Mouse (Mus musculus) liver, adult 2 months (tissue): ENCODE data around the gene Noxa1. TPM values are rescaled to one million over a fixed set of nuclear protein-coding genes. Genes with fewer than 3 reads are reported as not detected.

Source experiments
- DNase-seq: peaks from one replicate; pipeline ENCODE4 v3.0.0-alpha.2; 2011; ENCODE audit warnings: low read depth, low spot score; ENCODE audit errors: extremely low read depth
- H3K27ac ChIP-seq: fragments of 200-500 bp; replicated peaks from 2 replicates; pipeline ENCODE4 v1.5.1; 2012; ENCODE audit warnings: low read depth, mild to moderate bottlenecking, control low read depth, inconsistent platforms, low read length; ENCODE audit not compliant: insufficient read depth
- H3K27me3 ChIP-seq: fragments of 200-500 bp; 2 replicates; pipeline ENCODE4 v1.6.1; 2012; ENCODE audit warnings: mild to moderate bottlenecking, moderate library complexity, low read length, inconsistent platforms; ENCODE audit not compliant: control insufficient read depth, insufficient read depth
- H3K36me3 ChIP-seq: fragments of 200-500 bp; 2 replicates; pipeline ENCODE4 v1.6.1; 2012; ENCODE audit warnings: low read length, inconsistent platforms; ENCODE audit not compliant: control insufficient read depth, insufficient read depth
- H3K4me1 ChIP-seq: fragments of 200-500 bp; 2 replicates; pipeline ENCODE4 v1.6.1; 2011; ENCODE audit warnings: low read length; ENCODE audit not compliant: control insufficient read depth, insufficient read depth
- H3K4me3 ChIP-seq: fragments of 200-500 bp; 2 replicates; pipeline ENCODE4 v1.5.1; 2011; ENCODE audit warnings: low read depth, mild to moderate bottlenecking, control low read depth, low read length, moderate library complexity; ENCODE audit not compliant: insufficient read depth
- H3K79me2 ChIP-seq: fragments of 200-500 bp; 2 replicates; pipeline ENCODE4 v1.6.1; 2012; ENCODE audit warnings: inconsistent platforms, mild to moderate bottlenecking, low read length, moderate library complexity; ENCODE audit not compliant: control insufficient read depth, insufficient read depth
- H3K9ac ChIP-seq: fragments of 200-500 bp; 2 replicates; pipeline ENCODE4 v1.6.1; 2012; ENCODE audit warnings: low read depth, mild to moderate bottlenecking, control low read depth, inconsistent platforms, low read length
- CTCF ChIP-seq: fragments of 200-500 bp; IDR thresholded peaks from 2 replicates; pipeline ENCODE4 v1.5.1; 2011; ENCODE audit warnings: low read depth, low read length, control low read depth
- POLR2A ChIP-seq: fragments of 200-500 bp; IDR thresholded peaks from 2 replicates; pipeline ENCODE4 v1.6.1; 2011; ENCODE audit warnings: low read length, control low read depth; ENCODE audit not compliant: insufficient read depth; ENCODE audit errors: extremely low read depth
- WGBS: fragments of 180-500 bp; shearing (Covaris S2); methylation state at CpG from one replicate; pipeline ENCODE4 v1.1.7; 2018; 5-methylcytosine and 5-hydroxymethylcytosine counted together
- polyA plus RNA-seq: library from polyadenylated mRNA; depleted of rRNA; stranded (reverse); fragments of >200 nt; gene quantifications from 2 replicates; pipeline ENCODE4 v1.2.3, GENCODE M21; 2012
- total RNA-seq: library from RNA; depleted of rRNA; stranded (reverse); fragments of >200 nt; gene quantifications from 2 replicates; pipeline ENCODE4 v1.2.3, GENCODE M21; 2014

Noxa1 gene
- total and polyA plus RNA-seq, 2 experiments = 0.15 TPM; not detected in 1

DNA sequence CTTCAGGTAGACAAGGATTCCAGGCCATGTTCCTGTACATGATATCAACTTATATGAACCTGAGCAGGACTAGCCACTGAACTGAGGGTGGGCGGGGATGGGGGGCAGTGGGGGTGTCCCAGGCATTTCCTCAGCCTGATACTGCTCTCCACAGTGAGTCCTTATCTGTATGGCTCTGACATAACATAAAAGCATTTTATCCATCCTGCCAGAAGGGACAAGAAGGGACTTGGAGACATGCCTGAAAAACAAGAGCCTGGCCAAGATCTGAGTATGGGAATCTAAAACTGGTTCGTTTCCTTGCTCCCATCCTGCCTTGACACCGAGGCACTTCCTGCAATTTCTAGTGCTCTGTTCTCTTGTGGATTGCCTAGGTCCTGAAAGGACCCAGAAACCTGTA lies 11.1 kb upstream of the Noxa1 start:
- Histone ChIP-seq H3K79me2 (no peaks in the 10 kb centered on the region), H3K4me3 (no peak overlapping the region), H3K9ac (no peak overlapping the region), H3K27me3 (no peaks in the 10 kb centered on the region), H3K4me1 (peaks cover 9% of the 10 kb centered on the region), H3K36me3 (no peaks in the 10 kb centered on the region), H3K27ac (peak overlapping the region; percentile 61)
- TF ChIP-seq POLR2A = no peak
- DNase-seq = no peak
- 66% methylated on average over 3 of the region's 3 CpGs for WGBS

DNA sequence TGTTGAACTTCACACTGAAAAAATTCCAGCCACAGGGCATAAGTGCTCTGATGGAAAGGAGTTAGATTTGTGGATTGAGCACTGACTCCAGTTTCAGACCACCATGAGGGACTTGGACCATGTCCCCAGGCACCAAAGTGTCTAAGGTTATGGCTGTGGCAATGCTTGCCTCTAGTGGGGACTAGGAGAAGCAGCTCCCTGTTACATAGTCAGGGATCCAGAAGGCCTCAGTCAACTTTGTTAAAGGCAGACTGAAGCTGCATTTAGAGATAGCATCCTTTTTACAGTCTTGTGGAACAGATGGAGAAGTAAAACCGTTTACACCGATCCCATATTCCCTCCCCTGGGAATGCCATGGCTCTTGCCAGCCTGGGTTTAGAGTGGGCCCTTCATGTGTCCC lies 9.2 kb upstream of the Noxa1 start:
- WGBS = 86% methylated on average over 2 of the region's 2 CpGs
- H3K36me3 ChIP-seq = no peaks in the 10 kb centered on the region
- no peaks in the 10 kb centered on the region for H3K79me2 ChIP-seq
- TF ChIP-seq POLR2A (no peak), CTCF (no peak)
- H3K27me3 ChIP-seq = no peaks in the 10 kb centered on the region
- H3K27ac ChIP-seq = no peak overlapping the region
- DNase-seq = no peak
- no peak overlapping the region for H3K4me3 ChIP-seq
- H3K4me1 ChIP-seq = no peaks in the 10 kb centered on the region; the same call in none of the 2 replicates
- no peak overlapping the region for H3K9ac ChIP-seq

DNA sequence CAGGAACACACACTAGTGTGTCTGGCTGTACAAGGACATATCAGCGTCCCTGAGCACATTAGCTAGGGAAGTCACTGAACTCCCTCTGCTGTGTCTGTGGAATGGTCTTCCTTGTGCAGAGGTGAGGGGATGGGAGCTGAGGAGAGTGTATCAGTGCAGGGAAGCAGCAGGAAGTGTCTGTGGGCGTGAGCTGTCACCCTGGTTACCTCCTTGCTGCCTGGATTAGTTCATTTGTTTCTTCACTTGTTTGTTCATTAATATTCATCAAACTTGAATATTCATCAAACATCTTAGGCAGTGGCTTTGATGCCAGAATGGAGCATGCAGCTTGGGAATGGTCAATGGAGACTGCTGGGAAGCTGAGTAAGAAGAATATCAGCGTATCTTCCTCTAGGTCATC lies 4.8 kb upstream of the Noxa1 start:
- no peaks in the 10 kb centered on the region for H3K36me3 ChIP-seq
- H3K79me2 ChIP-seq = no peaks in the 10 kb centered on the region
- no peak overlapping the region for H3K27ac ChIP-seq
- WGBS = 88% methylated on average over 3 of the region's 3 CpGs
- no peaks in the 10 kb centered on the region for H3K27me3 ChIP-seq
- TF ChIP-seq POLR2A (no peak), CTCF (no peak)
- H3K4me3 ChIP-seq = no peak overlapping the region
- H3K9ac ChIP-seq = no peak overlapping the region
- no peaks in the 10 kb centered on the region for H3K4me1 ChIP-seq
- DNase-seq = no peak

DNA sequence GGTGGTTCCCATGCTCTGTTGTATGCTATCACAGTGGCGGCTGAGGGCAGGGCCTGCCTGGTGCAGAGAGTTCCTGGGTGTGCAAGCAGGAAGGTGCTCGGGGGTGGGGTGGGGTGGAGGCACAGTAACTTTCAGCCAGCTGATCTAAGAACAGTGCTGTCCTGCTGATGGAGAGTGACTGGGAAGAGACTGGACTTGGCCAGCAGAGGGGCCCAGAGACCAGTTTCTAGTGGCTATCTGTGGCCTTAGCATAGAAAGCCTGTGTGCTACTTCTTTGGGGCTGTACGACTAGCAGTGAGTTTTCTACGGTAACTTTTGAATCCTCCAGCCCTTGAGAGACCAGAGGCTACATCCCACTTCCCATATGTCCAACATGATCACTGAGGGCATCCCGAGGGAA lies 4.0 kb upstream of the Noxa1 start:
- TF ChIP-seq CTCF (peak; percentile 74), POLR2A (no peak)
- Histone ChIP-seq H3K4me1 (no peaks in the 10 kb centered on the region), H3K27ac (no peak overlapping the region), H3K79me2 (no peaks in the 10 kb centered on the region), H3K4me3 (no peak overlapping the region), H3K27me3 (no peaks in the 10 kb centered on the region), H3K9ac (no peak overlapping the region), H3K36me3 (no peaks in the 10 kb centered on the region)
- 56% methylated on average over 5 of the region's 5 CpGs for WGBS
- DNase-seq = peak; percentile 31

DNA sequence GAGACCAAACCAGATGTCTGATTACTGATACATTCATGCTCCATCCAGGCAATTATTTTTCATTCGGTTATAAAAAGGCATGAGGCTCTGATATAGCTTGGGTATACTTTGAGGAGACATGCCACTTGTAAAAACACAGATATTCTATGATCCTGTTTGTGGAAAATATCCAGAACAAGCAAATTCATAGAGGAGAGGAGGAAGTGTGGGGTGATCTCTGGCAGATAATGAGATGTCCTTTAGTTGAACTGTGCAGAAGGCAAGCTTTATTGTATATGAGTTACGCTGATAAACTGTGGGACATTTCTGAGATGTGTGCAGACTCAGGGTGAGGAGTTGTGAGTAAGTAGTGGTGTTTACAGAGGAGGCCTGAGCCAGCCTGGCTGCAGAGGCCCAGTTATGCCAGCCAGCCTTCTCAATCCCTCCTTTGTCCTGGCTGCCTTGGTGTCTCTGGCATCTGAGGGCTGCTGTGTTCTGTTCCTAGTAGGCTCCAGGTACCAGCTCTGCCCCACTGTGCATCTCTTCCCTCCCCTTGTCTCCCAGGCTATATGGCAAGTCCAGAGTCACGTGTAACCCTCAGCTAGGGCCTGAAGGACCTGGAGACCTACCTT lies 3.2 kb upstream of the Noxa1 start:
- H3K4me3 ChIP-seq = no peak overlapping the region
- no peaks in the 10 kb centered on the region for H3K79me2 ChIP-seq
- 83% methylated on average over 3 of the region's 3 CpGs for WGBS
- H3K9ac ChIP-seq = no peak overlapping the region
- no peak for TF ChIP-seq POLR2A
- no peak for TF ChIP-seq CTCF
- no peaks in the 10 kb centered on the region for H3K36me3 ChIP-seq
- no peak overlapping the region for H3K27ac ChIP-seq
- no peaks in the 10 kb centered on the region for H3K27me3 ChIP-seq
- no peaks in the 10 kb centered on the region for H3K4me1 ChIP-seq
- DNase-seq = no peak

DNA sequence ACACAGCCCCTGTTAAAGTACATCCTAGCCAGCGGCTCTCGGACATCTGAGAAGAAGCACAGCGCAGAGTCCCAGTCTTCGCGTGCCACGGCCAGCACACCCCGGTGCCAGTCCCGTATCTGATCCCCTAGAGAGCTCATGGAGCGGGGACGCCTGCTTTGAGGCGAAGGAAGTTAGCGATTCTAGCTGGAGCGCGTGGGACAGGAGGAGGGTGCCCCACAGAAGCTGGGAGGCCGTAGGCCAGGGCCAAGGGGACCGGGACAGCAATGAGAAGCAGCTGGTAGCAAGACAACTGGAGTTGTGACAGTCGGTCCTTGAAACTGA lies 202 bp downstream of the Noxa1 start:
- Histone ChIP-seq H3K4me3 (no peak overlapping the region), H3K4me1 (no peaks in the 10 kb centered on the region), H3K27ac (no peak overlapping the region), H3K36me3 (no peaks in the 10 kb centered on the region), H3K9ac (no peak overlapping the region), H3K79me2 (no peaks in the 10 kb centered on the region), H3K27me3 (no peaks in the 10 kb centered on the region)
- TF ChIP-seq CTCF (no peak), POLR2A (no peak)
- WGBS = 62% methylated on average over 17 of the region's 17 CpGs
- no peak for DNase-seq
